Mouse (Mus musculus) induced T-regulatory cell, adult 2 months (primary cell): Measurements from ENCODE around the gene Cyp26a1.

Experiments
- DNase-seq: peaks from one replicate; pipeline ENCODE4 v3.0.0-alpha.2; 2012; ENCODE audit warnings: low read depth

The Cyp26a1 gene

GRCm38 (mm10) chr19:37697651-37698272 is at the start of gene Cyp26a1:
Gene Cyp26a1, plus strand, starts transcription at chr19:37697798.
- DNase-seq, result no peak

- DNase-seq, result no peak
These were observed 49.6 kb upstream of the Cyp26a1 start for GRCm38 (mm10) chr19:37647994-37648393.

DNA sequence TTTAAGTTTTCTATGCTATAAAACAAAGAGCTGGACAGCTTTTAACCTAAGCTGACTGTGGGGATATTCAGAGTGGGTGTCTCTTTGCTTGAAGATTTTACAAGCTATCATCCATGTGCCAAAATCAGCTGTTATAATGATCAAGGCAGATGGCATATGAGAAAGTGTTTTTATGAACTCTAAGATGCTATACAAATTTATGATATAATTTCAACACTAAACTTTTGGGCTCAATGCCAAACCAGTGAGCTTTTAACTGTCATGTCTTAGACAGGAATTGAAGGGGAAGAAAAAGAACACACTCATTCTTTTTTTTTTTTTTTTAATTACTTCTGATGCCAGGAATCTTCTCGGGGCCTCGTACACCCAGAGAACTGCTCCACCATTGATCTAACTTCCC is 47.1 kb upstream of the Cyp26a1 start:
- no peak for DNase-seq

DNA sequence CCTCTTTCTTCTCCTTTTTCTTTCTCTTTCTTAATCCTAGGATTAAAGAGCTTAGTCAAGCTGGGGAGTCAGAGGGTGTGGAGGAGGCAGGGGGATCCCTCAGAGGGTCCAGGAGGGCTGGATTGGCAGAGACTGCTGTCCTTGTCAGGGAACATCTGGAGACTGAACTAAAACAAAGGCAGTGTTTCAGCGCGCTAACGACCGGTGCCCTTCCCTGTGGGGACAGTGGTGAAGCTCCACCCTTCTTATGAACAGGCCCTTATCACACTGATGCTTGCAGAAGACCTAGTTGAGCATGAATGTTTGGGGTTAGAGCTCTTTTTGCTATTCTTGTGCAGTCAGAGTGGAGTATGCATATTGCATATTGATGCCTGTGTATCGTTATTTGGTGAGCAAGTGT is 43.6 kb upstream of the Cyp26a1 start:
- DNase-seq, result no peak

GRCm38 (mm10) chr19:37656441-37656840 is 41.2 kb upstream of the Cyp26a1 start:
- no peak for DNase-seq

- DNase-seq, result no peak
These were observed 32.3 kb upstream of the Cyp26a1 start for GRCm38 (mm10) chr19:37665256-37665655.

DNA sequence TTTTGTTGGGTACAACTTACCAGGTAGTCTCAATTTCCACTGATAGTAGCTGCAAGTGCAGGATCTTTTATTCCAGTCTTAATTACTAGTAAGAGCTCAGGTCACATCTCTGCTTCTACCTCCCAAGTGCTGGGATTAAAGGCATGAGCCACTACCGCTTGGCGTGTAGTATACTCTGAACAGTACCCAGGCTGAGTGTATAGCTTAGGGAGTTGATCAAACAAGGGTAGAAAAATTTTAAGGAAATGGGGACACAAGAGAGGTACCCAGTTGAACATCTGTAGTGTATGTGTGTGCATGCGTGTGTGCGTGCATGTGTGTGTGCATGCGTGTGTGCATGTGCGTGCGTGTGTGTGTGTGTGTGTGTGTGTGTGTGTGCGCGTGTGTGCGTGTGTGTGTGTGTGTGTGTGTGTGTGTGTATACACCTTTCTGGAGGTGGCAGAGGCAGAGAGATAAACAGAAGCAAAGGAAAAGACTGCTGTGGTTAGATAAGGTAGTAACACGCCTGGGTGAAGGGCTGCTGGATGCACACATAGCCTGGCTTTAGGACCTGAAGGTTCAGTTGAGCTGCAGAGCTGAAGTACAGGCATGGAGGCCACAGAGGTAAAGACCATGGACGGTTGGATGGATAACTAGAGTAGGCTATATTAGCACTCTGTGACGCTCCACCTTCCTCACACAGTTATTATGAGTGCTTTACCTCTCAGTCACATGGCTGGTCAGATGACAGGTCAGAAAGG is 29.6 kb upstream of the Cyp26a1 start:
- DNase-seq, result no peak

- no peak for DNase-seq
These were observed 28.9 kb upstream of the Cyp26a1 start for GRCm38 (mm10) chr19:37668657-37669056.

- no peak for DNase-seq
These were observed 28.1 kb upstream of the Cyp26a1 start for GRCm38 (mm10) chr19:37669486-37669885.

GRCm38 (mm10) chr19:37673393-37673792 is 24.2 kb upstream of the Cyp26a1 start:
- DNase-seq, result peak; percentile 29

DNA sequence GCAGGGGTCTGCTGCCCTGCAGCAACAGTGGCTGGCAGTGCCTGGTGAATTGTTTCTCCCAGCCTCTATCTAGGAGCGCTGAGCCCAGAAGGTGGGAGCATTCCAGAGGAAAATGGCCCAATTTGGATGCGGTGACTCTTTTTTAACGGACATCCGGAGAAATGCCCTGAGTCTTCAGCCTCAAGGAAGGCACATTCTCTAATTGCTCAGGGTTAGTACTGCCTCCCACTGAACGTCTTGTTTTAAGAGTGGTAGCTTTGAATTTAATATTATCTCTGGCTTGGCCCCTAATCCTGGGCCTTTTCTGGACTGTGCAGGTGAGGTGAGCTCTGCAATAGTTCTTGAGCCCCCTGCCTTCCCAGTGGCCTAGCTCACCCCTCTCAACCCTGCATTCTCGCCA is 12.3 kb upstream of the Cyp26a1 start, which contains the start of gene Cyp26c1:
Gene Cyp26c1, plus strand, starts transcription at position 301 of the 400 bp plus-strand sequence.
- DNase-seq, result no peak

- DNase-seq, result no peak
These were observed 11.3 kb upstream of the Cyp26a1 start for GRCm38 (mm10) chr19:37686347-37686746.

- no peak for DNase-seq
These were observed 10.4 kb upstream of the Cyp26a1 start for GRCm38 (mm10) chr19:37686941-37687850.

DNA sequence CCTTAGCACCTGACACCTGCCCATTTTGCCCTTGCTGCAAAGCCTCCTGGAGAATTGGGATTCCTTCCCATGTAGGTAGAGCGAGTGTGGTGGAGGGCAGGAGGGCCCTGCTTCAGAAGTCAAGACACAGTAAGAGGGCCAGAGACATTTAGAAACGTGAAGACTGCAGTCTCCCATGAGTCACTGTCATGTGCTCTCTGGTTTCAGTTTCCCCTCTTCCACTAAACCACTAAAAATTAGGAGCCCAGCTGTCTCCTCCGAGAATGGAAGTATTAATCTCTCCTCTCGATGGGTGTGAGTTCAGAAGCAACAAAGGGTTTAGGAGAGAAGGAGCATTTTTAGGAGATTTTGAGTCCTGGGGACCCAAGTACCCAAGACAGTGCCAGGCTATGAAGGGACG is 8.1 kb upstream of the Cyp26a1 start:
- no peak for DNase-seq

GRCm38 (mm10) chr19:37690716-37691115 is 6.9 kb upstream of the Cyp26a1 start:
- no peak for DNase-seq

DNA sequence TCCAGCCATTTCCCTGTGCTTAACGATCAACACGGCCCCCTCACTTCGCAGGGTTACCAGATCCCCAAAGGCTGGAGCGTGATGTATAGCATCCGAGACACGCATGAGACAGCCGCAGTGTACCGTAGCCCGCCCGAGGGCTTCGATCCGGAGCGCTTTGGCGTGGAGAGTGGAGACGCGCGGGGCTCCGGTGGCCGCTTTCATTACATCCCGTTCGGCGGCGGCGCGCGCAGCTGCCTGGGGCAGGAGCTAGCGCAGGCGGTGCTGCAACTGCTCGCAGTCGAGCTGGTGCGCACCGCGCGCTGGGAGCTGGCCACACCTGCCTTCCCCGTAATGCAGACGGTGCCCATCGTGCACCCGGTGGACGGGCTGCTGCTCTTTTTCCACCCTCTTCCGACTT is 4.7 kb upstream of the Cyp26a1 start:
- DNase-seq, result no peak

DNA sequence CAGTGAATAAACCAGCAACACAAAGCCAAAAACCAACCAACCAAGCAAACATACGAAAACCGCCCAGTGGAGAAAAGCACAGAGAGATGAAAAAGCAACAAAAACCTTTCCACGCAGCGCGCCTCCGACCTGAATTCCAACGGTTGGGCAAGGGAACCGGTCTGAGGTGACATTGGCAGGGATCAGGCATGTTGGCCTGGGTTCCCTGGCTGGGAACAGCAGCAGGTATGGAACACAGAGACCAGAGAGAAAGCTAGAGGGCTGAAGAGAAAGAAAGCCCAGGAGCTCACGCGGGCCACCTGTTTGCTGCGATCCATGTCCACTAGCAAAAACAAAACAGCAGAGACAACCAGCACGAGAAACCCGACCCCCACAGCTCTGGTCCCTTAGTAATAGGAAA is 2.5 kb upstream of the Cyp26a1 start:
- DNase-seq, result no peak

DNA sequence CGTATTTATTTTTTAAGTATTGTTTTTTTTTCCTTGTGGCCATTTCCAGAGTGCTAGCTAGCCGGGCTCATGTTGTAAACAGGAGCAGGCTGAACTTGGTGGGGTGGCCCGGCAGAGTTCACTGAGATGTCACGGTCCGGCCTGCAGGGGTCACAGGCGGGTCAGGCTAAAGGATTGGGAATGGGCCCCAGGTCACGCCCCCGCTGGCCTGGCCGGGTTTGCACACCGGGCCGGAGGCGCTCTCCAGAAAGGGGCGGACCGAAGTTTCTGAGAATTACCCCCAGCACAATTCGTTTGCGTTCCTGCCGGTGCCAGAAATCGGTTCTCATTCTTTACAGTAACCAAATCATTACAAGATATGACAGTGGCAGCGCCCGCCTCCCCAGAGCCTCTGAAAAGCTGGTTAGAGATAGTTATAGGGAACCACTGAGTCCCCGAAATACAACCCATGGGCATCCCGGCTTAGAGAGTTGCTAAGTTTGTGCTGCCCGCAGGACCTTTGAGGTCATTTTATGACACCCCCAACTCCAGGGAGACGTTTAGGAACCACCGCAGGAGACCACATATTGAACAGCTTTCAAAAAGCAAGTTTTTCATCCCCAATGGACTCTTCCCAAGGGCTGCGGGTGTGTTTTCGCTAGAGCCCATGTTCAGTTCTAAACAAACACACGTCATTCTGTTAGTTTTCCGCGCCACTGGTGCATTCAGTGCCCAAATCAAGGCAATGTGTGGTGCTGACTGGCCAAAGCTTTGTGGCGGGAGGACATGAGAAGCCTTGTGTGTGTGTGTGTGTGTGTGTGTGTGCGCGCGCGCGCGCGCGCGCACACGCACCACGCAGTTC is 1.6 kb upstream of the Cyp26a1 start:
- no peak for DNase-seq

- no peak for DNase-seq
These were observed 829 bp upstream of the Cyp26a1 start for GRCm38 (mm10) chr19:37696603-37697334.

GRCm38 (mm10) chr19:37697335-37697636 is 312 bp upstream of the Cyp26a1 start:
- no peak for DNase-seq
